Mouse (Mus musculus): Measurements from ENCODE around the gene Tktl2. TPM values are rescaled to one million over a fixed set of nuclear protein-coding genes. Genes with fewer than 3 reads are reported as not detected.

Tktl2 gene
- polyA plus RNA-seq, 1 experiment from 2014 or later = not detected

DNA sequence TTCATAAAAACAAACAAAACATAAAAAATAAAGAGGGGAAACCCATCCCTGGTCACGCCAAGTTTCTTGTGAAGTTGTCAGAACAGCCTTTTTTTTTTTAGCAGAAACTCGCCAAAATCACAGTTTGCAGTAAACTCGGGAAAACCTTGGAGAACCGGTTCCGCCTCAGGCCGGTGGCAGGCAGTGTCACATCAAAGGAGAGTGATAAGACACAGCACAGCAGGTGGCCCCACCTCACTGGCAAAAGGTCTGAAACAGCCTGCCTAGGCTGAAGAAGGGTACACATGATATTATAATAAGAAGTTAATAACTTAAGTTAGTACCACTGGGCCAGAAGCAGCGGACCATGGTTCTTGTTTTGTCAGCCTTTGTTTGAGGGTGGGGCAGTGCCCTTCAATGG, 38.5 kb downstream of the Tktl2 start:
- Histone ChIP-seq H3K9me3 (no peaks in the 10 kb centered on the region), H3K36me3 (no peaks in the 10 kb centered on the region), H3K4me2 (no peak overlapping the region), H3K4me3 (no peak overlapping the region), H3K4me1 (no peaks in the 10 kb centered on the region), H3K27me3 (no peaks in the 10 kb centered on the region), H3K9ac (no peak overlapping the region), H3K27ac (no peak overlapping the region)
- WGBS = 9% methylated on average over 7 of the region's 7 CpGs
- ATAC-seq (ENCODE audit: borderline replicate concordance, extremely low read depth, low FRiP score, low TSS enrichment) = peak; percentile 46; the same call in 1 of the 2 replicates

Other genes starting within 250 kb of the Tktl2 start
- gene Tma16, start 25.2 kb upstream of the Tktl2 start, polyA plus RNA-seq (2015; fragmentation: Nextera tagmentation; extraction: Ambion mirVana) = 10.8 and 11.6 TPM in 2 replicates
- 0.06 TPM in 1 of 2 replicates, not detected in the other for gene Npy5r, start 176.4 kb downstream of the Tktl2 start, polyA plus RNA-seq (2015; fragmentation: Nextera tagmentation; extraction: Ambion mirVana)
- 0.47 and 0.74 TPM in 2 replicates for gene Npy1r, start 185.4 kb downstream of the Tktl2 start, polyA plus RNA-seq (2015; fragmentation: Nextera tagmentation; extraction: Ambion mirVana)

All from lung, embryonic 15.5 days (tissue).